Mouse (Mus musculus): ENCODE results near the gene Cd5. TPM values are rescaled to one million over a fixed set of nuclear protein-coding genes. Genes with fewer than 3 reads are reported as not detected.

The Cd5 gene
- total RNA-seq, 2 experiments from 2014 or later = 0.16 to 0.37 TPM

DNA sequence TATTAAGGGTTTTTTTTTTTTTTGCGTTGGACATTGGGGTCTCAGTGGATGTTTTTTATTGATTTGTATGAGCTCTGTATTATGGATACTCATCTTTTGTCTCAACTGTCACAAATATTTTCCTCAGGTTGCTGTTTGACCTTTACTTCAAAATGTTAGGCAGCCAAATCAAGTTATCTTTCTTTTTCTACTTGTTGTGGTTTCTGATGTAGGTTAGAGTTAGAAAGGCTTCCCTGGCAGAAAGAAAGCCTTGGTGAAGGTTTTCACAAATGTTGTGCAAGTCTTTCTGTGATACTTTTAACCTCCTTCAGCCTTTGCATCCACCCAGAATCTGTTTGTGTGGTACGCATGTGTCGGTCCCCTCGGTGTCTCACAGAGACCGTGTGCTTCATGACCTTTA, 13.8 kb upstream of the Cd5 start:
- intact Hi-C loops (cut with DNase I) = no loop called here
- H3K27ac ChIP-seq = no peak overlapping the region
- TF ChIP-seq CTCF (IDR thresholded peaks at IDR 0.05) = no peak
- no peak for DNase-seq (ENCODE audit: extremely low spot score in 1 of 2, low spot score in 2 of 2)
- H3K4me3 ChIP-seq = no peak overlapping the region

DNA sequence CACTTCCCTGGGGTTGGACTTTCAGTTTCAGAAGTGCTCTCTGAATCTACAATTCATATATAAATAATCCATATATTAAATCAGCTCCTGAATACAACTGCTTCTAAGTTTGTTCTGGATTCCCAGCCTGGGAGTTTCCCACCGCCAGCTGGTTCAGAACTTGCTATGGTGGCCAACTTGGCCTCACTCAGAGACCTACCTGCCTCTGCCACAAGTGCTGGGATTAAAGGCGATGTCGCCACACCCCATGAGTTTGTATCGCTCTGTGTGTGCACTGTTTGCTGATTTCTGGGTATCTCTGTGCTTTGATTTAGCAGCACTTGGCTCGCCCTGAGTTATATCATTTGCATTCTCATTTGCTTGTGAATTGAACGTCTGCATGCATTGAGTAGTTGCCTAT, 13.3 kb upstream of the Cd5 start:
- intact Hi-C loops (cut with DNase I) = no loop called here
- TF ChIP-seq CTCF (IDR thresholded peaks at IDR 0.05) = no peak
- DNase-seq (ENCODE audit: extremely low spot score in 1 of 2, low spot score in 2 of 2) = no peak
- Histone ChIP-seq H3K27ac (no peak overlapping the region), H3K4me3 (no peak overlapping the region)

DNA sequence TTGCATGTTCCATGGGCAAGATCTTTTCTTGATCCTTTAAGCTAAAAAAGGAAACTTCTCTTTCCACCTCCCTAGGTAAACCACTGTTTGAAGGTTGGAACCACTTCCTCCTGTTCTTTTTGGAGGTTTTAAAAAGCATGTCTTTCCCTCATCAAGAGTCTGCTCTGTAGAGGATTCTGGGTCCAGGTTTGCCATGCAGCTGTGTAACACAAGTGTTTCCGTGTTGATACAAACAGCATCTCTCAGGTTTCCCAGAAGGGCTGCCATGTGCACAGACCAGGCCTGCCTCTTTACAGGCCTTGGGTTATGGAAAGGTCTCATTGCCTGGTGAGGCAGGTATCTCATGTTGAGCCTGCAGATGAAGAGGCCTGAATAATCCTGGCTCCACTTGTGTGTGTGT, 12.8 kb upstream of the Cd5 start:
- Histone ChIP-seq H3K4me3 (no peak overlapping the region), H3K27ac (no peak overlapping the region)
- intact Hi-C loops (cut with DNase I) = no loop called here
- no peak for DNase-seq (ENCODE audit: extremely low spot score in 1 of 2, low spot score in 2 of 2)
- TF ChIP-seq CTCF (IDR thresholded peaks at IDR 0.05) = no peak

DNA sequence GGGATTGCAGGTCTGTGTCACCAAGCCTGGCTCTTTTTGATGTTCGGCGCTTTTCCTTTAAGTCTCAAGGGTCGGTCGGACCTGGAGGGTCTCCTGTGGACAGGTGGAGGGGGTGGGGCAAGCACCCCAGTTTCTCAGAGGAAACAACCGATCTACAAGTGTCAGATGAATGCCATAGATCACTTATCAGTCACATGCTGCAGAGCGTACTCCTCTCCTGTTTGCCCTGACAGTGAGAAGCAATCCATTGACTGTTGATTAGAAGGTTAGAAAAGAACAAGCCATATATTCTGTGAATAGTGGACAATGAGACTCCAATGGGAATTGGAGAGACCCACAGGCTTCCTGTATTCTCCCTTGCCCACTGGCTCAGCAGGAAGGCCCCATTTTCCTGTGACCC, 11.4 kb upstream of the Cd5 start:
- H3K4me3 ChIP-seq = no peak overlapping the region
- no peak for DNase-seq (ENCODE audit: extremely low spot score in 1 of 2, low spot score in 2 of 2)
- intact Hi-C loops (cut with DNase I) = no loop called here
- H3K27ac ChIP-seq = no peak overlapping the region
- no peak for TF ChIP-seq CTCF (IDR thresholded peaks at IDR 0.05)

DNA sequence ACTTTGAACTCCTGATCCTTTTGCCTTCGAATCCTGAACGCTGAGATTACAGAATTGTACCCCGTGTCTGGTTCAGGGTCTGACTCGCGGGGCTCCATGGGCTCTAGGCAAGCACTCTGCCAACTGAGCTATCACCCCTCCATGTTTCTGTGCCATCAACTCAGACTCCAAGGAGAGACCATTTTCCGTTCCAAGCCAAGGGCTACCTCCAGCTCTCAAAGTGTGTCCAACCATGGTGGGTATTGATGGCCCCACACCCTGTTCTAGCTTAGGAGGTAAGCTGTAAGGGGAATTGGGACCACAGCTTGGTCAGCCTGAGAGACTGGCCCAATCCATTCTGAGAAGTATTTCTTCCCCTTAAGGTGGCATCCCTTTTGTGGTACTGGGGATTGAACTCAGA, 10.5 kb upstream of the Cd5 start:
- no peak for TF ChIP-seq CTCF (IDR thresholded peaks at IDR 0.05)
- intact Hi-C loops (cut with DNase I) = no loop called here

DNA sequence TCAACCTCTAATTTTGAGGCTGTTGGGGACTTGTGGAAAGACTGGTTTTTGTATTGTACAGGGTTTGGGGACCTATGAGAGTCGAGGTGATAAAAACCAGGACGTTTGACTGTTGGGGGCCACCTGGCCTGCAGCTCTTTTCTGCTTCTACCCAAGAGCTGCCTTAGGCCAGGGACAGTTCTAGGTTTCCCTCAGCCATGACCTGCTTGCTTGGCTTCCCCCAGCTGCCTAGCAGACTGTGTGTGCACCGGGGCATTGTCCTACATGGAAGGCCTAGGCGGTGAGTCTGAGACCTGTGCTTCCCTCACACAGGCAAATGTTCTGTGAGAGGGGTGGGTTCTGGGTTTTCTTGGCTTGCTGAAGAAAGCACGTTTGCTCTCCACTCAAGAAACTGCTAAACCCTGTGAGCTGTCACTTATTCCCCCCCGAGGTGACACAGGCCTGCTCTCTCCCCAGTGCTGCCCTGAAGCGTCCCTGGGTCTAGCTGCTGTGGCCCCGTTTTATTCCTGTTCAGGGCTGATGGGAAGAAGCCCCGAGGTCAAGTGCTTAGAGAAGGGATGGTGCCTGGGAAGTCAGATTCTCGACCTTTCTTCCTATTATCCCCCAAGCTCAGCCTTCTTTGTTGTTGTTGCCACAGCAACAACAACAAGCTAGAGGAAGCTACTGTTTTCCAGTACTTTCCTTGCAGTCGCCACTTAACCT, 9.8 kb upstream of the Cd5 start:
- no peak for TF ChIP-seq CTCF (IDR thresholded peaks at IDR 0.05)
- intact Hi-C loops (cut with DNase I) = no loop called here
- no peak for DNase-seq (ENCODE audit: extremely low spot score in 1 of 2, low spot score in 2 of 2)
- Histone ChIP-seq H3K27ac (no peak overlapping the region), H3K4me3 (no peak overlapping the region)

More for the DNA sequence above, 10.5 kb upstream of the Cd5 start:
- Histone ChIP-seq H3K27ac (no peak overlapping the region), H3K4me3 (no peak overlapping the region)
- DNase-seq (ENCODE audit: extremely low spot score in 1 of 2, low spot score in 2 of 2) = no peak

DNA sequence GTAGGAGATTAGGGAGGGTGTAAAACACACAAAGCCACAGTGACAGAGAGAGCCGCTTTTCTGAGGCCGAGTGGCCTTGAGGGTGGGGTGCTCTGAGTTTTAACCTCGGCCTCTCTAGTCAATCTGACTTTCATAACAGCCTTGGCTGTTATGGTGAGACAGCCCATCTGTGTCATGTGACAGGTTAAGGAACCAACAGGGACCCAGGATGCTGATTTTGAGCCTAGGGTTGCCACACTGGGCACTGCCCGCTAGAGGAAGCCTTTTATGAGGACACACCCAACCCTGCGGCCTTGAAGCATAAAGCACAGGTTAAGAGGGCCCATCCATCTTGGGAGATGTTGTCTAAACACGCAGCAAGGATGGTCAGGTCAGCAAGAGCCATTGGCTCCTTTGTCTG, 8.9 kb upstream of the Cd5 start:
- DNase-seq (ENCODE audit: extremely low spot score in 1 of 2, low spot score in 2 of 2) = no peak
- H3K4me3 ChIP-seq = no peak overlapping the region
- intact Hi-C loops (cut with DNase I) = no loop called here
- H3K27ac ChIP-seq = no peak overlapping the region
- no peak for TF ChIP-seq CTCF (IDR thresholded peaks at IDR 0.05)

DNA sequence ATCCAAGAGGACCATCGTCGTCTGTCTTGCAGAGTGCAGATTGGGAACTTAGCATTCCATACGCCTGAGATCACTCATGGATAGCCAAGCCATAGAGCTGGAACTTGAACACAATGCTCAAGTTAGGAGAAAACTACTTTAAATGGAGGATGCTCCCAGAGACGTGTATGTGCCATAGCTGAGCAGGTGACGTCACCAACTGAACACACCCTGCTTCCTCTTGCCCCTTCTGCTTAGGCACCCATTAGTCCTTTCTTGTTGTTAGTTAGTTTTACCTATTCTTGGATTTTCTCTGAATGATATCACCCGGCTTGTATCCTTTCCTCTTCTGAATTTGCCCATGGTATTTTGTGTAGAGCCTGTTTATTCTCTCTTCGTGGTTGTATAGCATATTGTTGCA, 8.4 kb upstream of the Cd5 start:
- no peak for TF ChIP-seq CTCF (IDR thresholded peaks at IDR 0.05)
- DNase-seq (ENCODE audit: extremely low spot score in 1 of 2, low spot score in 2 of 2) = no peak
- no peak overlapping the region for H3K27ac ChIP-seq
- intact Hi-C loops (cut with DNase I) = no loop called here
- no peak overlapping the region for H3K4me3 ChIP-seq

DNA sequence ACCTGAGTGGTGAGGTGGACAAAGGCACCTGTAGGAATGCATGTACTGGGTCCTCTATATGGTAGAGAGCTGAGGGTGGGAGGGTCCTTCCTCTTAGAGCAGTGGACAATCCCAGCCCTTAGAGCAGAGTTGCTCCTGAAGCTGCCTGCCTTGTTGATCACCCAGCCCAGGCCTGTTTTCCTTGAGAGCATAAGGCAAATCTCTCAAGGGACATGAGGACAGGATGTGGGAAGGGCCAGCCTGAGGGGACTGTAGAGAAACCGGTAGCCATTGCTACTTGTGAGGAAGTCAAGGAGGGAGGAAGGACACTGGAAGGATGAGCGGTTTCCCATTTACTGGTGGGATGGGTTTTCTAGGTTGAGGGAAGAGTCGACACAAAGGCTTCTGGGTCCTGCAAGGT, 3.8 kb upstream of the Cd5 start:
- no peak for DNase-seq (ENCODE audit: extremely low spot score in 1 of 2, low spot score in 2 of 2)
- TF ChIP-seq CTCF (IDR thresholded peaks at IDR 0.05) = no peak
- Histone ChIP-seq H3K4me3 (no peak overlapping the region), H3K27ac (no peak overlapping the region)
- intact Hi-C loops (cut with DNase I) = no loop called here

DNA sequence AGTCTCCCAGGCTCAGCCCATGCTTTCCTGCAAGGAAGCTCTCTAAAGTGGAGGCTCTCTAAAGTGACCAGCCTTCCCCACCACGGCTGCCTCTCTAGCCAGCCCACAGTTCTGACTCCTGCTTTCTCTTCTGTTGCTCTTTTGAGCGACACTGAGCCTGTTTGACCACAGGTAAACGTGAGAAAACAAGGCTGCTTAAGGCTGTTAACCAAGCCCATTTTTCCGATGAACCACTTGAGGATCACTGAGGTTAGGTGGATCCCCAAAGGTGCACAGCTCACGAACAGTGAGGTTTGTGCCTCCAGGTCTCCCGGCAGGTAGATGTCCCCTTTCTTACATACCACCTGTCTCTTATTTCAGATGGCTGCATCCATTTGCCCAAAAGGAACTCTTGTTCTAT, 3.3 kb upstream of the Cd5 start:
- DNase-seq (ENCODE audit: extremely low spot score in 1 of 2, low spot score in 2 of 2) = no peak
- intact Hi-C loops (cut with DNase I) = no loop called here
- Histone ChIP-seq H3K4me3 (no peak overlapping the region), H3K27ac (no peak overlapping the region)
- no peak for TF ChIP-seq CTCF (IDR thresholded peaks at IDR 0.05)

DNA sequence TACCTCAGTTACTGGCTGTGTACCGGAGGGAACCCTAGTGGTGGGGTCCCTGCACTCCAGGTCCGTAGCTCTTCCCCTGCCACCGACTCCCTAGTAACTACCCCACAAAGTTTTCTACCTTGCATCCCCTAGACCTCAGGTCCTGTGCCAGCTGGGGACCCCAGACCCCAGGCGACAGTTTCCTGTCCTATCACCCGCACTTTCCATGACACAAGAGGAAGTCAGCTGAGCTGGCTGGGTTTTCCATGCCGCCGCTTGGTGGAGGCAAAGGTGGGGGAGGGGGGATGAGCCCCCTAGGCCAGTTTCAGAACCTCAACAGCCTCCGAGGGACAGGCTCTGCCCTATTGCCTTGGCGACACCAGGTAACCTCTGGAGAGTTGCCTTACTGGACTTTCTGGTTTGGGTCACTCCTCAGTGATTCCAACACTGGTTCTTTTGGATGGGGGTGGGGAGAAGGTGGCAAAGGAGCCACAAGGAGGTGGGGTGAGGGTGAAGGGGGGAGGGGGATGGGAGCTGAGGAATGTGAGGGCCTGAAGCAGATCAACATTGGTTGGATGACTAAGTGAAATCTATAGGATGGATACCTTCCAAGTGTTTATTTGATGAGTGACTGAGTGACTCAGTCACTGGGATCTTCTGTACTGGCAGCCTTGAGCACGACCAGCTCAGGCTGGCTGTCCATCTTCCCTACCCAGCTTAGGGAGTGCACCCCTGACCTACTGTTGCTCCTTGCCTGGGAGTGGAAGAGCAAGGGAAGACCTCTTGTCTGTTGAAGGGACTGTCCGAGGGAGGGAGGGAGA, 2.0 kb upstream of the Cd5 start:
- H3K27ac ChIP-seq = no peak overlapping the region
- DNase-seq (ENCODE audit: extremely low spot score in 1 of 2, low spot score in 2 of 2) = no peak
- intact Hi-C loops (cut with DNase I) = no loop called here
- no peak overlapping the region for H3K4me3 ChIP-seq
- no peak for TF ChIP-seq CTCF (IDR thresholded peaks at IDR 0.05)

DNA sequence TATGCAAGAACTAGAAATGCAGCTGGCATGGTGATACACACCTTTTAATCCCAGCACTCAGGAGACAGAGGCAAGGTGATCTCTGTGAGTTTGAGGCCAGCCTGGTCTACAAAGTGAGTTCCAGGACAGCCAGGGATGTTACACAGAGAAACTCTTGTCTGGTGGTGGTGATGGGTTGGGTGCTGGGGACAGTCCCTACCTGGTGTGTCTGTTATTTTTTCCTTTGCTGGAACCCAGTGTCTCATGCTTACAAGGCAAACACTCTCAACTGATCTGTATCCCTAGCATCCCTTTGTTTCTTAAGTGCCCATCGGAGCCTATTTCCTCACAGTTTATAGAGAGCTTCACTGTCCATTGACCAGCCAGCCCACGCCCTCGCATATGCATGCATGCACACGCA, 1.1 kb upstream of the Cd5 start:
- H3K4me3 ChIP-seq = no peak overlapping the region
- no peak overlapping the region for H3K27ac ChIP-seq
- intact Hi-C loops (cut with DNase I) = no loop called here
- DNase-seq (ENCODE audit: extremely low spot score in 1 of 2, low spot score in 2 of 2) = no peak
- no peak for TF ChIP-seq CTCF (IDR thresholded peaks at IDR 0.05)

DNA sequence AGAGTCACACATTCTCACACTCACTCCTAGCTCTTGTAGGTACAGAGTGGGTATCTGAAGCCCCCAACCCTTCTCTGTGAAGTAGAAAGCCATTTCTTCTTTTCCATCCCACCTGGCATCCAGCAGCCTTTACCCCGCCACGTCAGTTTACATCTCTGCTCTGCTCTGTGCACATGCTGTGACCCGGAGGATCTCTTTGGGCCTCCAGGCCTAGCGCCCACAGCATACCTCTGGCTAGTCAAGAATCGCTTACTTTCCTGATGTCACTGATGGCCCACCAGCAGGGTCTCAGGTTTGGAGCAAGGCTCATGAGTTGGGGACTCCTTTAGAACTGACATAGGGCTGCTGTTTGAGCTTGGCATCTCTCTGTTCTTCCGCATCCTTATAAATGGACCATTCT, 764 bp downstream of the Cd5 start:
- Histone ChIP-seq H3K27ac (no peak overlapping the region), H3K4me3 (no peak overlapping the region)
- intact Hi-C loops (cut with DNase I) = no loop called here
- no peak for TF ChIP-seq CTCF (IDR thresholded peaks at IDR 0.05)
- DNase-seq (ENCODE audit: extremely low spot score in 1 of 2, low spot score in 2 of 2) = no peak
